Mouse (Mus musculus) testis, adult 2 months (tissue): ENCODE results near the gene Heatr5a. TPM values are rescaled to one million over a fixed set of nuclear protein-coding genes. Genes with fewer than 3 reads are reported as not detected.

Experiments used
- H3K27ac ChIP-seq: fragments of 200-500 bp; 2 replicates; pipeline ENCODE4 v1.5.1; 2012; ENCODE audit warnings: low read depth, low read length; ENCODE audit not compliant: control insufficient read depth, insufficient read depth
- H3K27me3 ChIP-seq: fragments of 200-500 bp; 2 replicates; pipeline ENCODE4 v1.6.1; 2012; ENCODE audit warnings: mild to moderate bottlenecking, low read length, moderate library complexity; ENCODE audit not compliant: control insufficient read depth, insufficient read depth
- H3K36me3 ChIP-seq: fragments of 200-500 bp; 2 replicates; pipeline ENCODE4 v1.6.1; 2012; ENCODE audit warnings: mild to moderate bottlenecking, low read length; ENCODE audit not compliant: control insufficient read depth, insufficient read depth
- H3K4me1 ChIP-seq: fragments of 200-500 bp; 2 replicates; pipeline ENCODE4 v1.6.1; 2012; ENCODE audit warnings: low read length; ENCODE audit not compliant: control insufficient read depth, insufficient read depth
- H3K4me3 ChIP-seq: fragments of 200-500 bp; 2 replicates; pipeline ENCODE4 v1.5.1; 2012; ENCODE audit warnings: low read depth, mild to moderate bottlenecking, low read length, moderate library complexity, mixed read lengths; ENCODE audit not compliant: control insufficient read depth
- CTCF ChIP-seq: fragments of 200-500 bp; IDR thresholded peaks from 2 replicates; pipeline ENCODE4 v1.5.1; 2012; ENCODE audit warnings: low read depth, mild to moderate bottlenecking, inconsistent platforms, low read length, moderate library complexity; ENCODE audit not compliant: control insufficient read depth, insufficient read depth, insufficient replicate concordance
- POLR2A ChIP-seq: fragments of 200-500 bp; IDR thresholded peaks from 2 replicates; pipeline ENCODE4 v1.6.1; 2012; ENCODE audit warnings: low read depth, mild to moderate bottlenecking, inconsistent platforms, low read length, moderate library complexity; ENCODE audit not compliant: control insufficient read depth
- polyA plus RNA-seq: library from polyadenylated mRNA; depleted of rRNA; stranded (reverse); fragments of >200 nt; gene quantifications from 2 replicates; pipeline ENCODE4 v1.2.3, GENCODE M21; 2012; rRNA removed

Heatr5a gene
- polyA plus RNA-seq, 1 experiment, result 19.6 TPM

DNA sequence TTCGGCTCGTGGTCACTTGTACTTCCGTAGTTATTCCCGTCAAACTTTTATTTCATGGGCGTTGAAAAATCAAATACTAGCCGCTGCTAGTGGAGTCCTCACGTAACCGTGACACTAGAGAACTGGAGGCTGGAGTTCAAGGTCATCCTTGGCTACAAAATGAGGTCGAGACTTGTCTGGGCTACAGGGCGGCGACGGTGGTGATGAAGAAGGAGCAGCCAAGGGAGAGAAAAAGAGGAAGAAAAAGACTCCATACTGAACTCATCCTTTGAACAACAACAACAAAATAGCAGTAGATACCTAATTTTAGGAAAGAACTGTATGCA is 141.1 kb downstream of the Heatr5a start:
- no peaks in the 10 kb centered on the region for H3K27me3 ChIP-seq
- no peaks in the 10 kb centered on the region for H3K4me1 ChIP-seq
- H3K27ac ChIP-seq, result peak overlapping the region; percentile 88
- H3K4me3 ChIP-seq, result peak overlapping the region; percentile 92
- no peaks in the 10 kb centered on the region; the same call in 1 of the 2 replicates for H3K36me3 ChIP-seq
- no peak for TF ChIP-seq POLR2A
- TF ChIP-seq CTCF, result no peak

DNA sequence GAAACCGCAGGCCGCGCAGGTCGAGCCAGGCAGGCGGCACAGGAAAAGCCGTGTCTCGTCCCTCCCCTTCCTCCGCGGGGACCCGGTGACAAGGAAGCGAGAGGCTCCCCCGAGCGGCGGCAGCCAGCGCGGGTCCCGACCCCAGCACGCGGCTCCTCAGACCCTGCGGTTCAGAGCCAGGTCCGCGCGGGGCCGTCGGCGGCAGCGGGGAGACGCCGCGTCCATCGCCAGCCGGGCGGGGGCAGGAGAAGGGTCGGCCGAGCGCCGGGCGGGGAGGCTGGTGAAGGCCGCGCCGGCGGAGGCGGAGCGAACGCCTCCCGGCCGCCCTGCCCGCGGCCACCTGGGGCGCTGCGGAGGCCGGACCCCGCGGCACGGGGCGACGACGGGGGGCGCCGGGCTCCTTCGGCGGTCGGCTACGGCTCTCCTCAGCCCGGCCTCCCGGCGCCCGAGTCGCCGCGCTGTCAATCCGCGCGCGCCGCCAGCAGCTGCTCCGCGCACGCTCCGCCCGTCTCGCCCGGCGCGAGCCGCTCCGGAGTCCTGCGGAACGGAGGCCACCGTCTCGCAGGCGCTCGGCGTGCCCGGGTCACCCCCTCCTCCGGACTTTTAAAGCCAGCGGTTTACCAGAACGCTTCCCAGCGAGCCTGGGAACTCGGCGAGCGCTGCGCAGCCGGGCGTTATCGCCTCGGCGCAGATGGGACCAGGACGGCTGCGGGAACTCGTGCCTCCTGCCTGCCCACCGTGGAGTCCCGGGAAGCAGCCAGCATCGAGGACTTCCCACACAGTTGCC is 141.6 kb downstream of the Heatr5a start, which contains the start of gene Hectd1:
Gene Hectd1, minus strand, starts transcription at position 247 of the 787 bp plus-strand sequence.
- H3K4me1 ChIP-seq, result no peaks in the 10 kb centered on the region
- peak; percentile 70; the same call in 1 of the 2 replicates for TF ChIP-seq POLR2A
- 0 out of 2 replicates have a peak, but pooled peaks have one; percentile 13 for TF ChIP-seq CTCF
- no peaks in the 10 kb centered on the region for H3K27me3 ChIP-seq
- H3K36me3 ChIP-seq, result no peaks in the 10 kb centered on the region; the same call in 1 of the 2 replicates
- H3K4me3 ChIP-seq, result peak within 1 kb of the TSS; percentile 92
- H3K27ac ChIP-seq, result peak within 1 kb of the TSS; percentile 88

DNA sequence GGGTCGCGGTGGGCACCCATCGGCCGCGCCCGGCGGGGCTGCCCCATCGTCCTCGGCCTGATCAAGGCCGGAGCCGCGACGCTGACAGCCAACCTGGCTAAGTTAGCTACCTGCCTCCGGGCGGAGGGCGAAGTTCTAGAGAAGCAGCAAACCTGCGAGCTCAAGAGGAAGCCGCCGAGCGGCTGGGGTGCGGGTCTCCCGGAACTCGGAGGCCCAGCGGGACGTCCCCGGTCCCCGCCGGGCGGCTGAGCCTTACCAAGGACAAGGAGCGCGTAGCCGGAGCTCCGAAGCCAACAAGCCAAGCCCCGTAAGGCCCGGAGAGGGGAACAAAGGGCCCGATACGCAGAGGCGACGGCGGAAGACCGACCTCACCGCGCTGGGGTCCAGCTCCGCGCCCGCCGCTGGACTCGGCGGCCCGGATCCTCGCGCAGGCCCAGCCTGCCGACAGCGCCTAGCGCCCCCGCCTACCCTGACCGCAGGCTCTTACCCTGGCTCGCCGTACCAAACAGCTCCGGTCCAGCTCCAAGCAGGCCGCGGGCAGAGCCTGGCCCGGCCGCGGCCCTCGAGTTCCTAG is 142.3 kb downstream of the Heatr5a start:
- no peaks in the 10 kb centered on the region for H3K27me3 ChIP-seq
- H3K27ac ChIP-seq, result peak overlapping the region; percentile 88
- H3K36me3 ChIP-seq, result no peaks in the 10 kb centered on the region; the same call in 1 of the 2 replicates
- peak overlapping the region; percentile 92 for H3K4me3 ChIP-seq
- no peaks in the 10 kb centered on the region for H3K4me1 ChIP-seq
- TF ChIP-seq POLR2A (peak; percentile 24; the same call in 1 of the 2 replicates), CTCF (no peak)

DNA sequence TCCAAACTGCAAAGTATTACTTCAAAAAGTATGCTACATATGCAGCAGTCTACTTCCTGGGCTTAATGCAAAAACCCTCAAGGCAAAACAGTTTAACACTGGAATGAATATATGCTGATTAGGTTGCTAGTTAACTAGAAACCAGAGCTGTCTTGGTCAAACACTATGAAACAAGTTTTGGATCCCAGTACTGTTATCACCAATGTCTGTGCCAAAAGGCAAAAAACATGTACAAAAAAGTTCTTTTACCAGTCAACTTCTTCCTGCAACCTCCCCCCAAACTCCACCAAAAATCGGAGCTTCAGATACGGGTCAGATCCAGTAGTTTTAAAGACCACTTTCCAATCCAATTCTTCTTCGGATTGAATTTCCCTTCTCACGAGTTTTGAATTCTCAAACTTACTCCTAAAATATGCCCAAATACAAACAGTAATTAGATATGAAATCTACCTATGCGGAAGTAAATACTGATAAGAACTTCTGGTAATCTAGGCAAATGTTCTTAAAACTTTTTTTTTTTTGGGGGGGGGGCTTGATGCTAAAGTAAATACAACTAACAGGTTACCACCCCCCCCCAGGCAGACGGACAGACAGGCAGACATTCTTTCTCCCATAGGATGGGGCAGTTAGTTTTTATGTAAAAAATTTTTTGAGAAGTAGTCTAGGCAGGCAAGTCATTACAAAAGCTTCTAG is 143.0 kb downstream of the Heatr5a start:
- Histone ChIP-seq H3K27ac (peak overlapping the region; percentile 88), H3K27me3 (no peaks in the 10 kb centered on the region), H3K4me1 (no peaks in the 10 kb centered on the region), H3K4me3 (peak overlapping the region; percentile 92), H3K36me3 (no peaks in the 10 kb centered on the region; the same call in 1 of the 2 replicates)
- TF ChIP-seq POLR2A (no peak), CTCF (no peak)

Other genes with a start within 250 kb of the Heatr5a start
- 11.4 and 13.4 TPM in 2 replicates for gene Hectd1, start 141.8 kb downstream of the Heatr5a start, polyA plus RNA-seq
- gene Dtd2, start 35.2 kb upstream of the Heatr5a start, polyA plus RNA-seq, result 5.0 and 9.1 TPM in 2 replicates
- 0.14 and 0.19 TPM in 2 replicates for gene Gpr33, start 56.7 kb upstream of the Heatr5a start, polyA plus RNA-seq
- 3.7 and 6.0 TPM in 2 replicates for gene Nubpl, start 126.4 kb upstream of the Heatr5a start, polyA plus RNA-seq